Mouse (Mus musculus) induced T-regulatory cell, adult 2 months (primary cell): ENCODE measurements around the gene Gm5797.
A peak's percentile ranks its signal among the peaks of the same experiment; 100 is the strongest.
"Not testable (repeated sequence)": the region's sequence is repeated elsewhere in the genome, so short reads cannot be mapped to it uniquely, and the experiment has no call there.

Source experiments
- DNase-seq: peaks from one replicate; pipeline ENCODE4 v3.0.0-alpha.2; 2012; ENCODE audit warnings: low read depth

Gene Gm5797

GRCm38 (mm10) chr14:7332295-7332694 is at the start of gene Gm5797:
Gene Gm5797 (minus strand): TSS chr14:7332395.
- DNase-seq: not testable (repeated sequence)

- DNase-seq: not testable (repeated sequence)
Measured at GRCm38 (mm10) chr14:7365034-7365433, 32.8 kb upstream of the Gm5797 start, which contains the start of gene Gm8374. Gene Gm8374 (minus strand): TSS chr14:7365134.

DNA sequence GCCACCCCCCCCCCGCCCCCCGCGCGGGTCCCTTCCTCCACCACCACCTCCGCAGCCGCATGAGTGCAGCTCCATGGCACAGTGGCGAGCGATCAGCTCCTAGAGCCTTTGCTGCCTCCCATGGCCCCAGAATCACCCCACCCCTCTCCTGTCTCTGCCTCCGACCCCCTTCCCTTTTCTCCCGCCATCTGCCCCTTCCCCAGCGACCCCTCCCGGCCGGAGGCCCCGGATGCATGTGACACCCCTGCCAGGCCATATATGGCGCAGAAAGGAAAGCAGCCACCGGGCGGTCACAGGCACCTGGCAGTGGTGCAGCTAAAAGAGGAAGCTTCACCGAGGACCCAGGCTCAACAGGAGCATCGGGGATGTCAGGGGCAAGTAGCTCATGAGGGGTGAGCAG is 17.1 kb downstream of the Gm5797 start:
- DNase-seq: peak; percentile 49

GRCm38 (mm10) chr14:7314661-7315060 is 17.5 kb downstream of the Gm5797 start, which contains the start of gene Gm3739:
Gene Gm3739 (minus strand): TSS chr14:7315049.
- not testable (repeated sequence) for DNase-seq
